Mouse (Mus musculus): ENCODE results near the gene Gm10486. TPM values are rescaled to one million over a fixed set of nuclear protein-coding genes. Genes with fewer than 3 reads are reported as not detected.
"Not testable (repeated sequence)": the region's sequence is repeated elsewhere in the genome, so short reads cannot be mapped to it uniquely, and the experiment has no call there.

Gm10486 gene
- not detected in 2 replicates for polyA plus RNA-seq (2012; rRNA removed)

GRCm38 (mm10) chrX:35067084-35067483 is at the start of gene Gm10486:
Gene Gm10486, plus strand, starts transcription at chrX:35067384.
- no CpG with 5 or more reads among the region's 6 CpGs for WGBS
- H3K36me3 ChIP-seq (ENCODE audit: control insufficient read depth, insufficient read depth, low read length); H3K4me3 ChIP-seq (ENCODE audit: low read depth, low read length); H3K4me1 ChIP-seq (ENCODE audit: control insufficient read depth, insufficient read depth, insufficient read length, low read length); H3K27ac ChIP-seq (ENCODE audit: insufficient read depth, low read depth, low read length); H3K27me3 ChIP-seq (ENCODE audit: control insufficient read depth, insufficient read depth, low read length): not testable (repeated sequence)
